Mouse (Mus musculus): Measurements from ENCODE around the gene Exoc6b.

DNA sequence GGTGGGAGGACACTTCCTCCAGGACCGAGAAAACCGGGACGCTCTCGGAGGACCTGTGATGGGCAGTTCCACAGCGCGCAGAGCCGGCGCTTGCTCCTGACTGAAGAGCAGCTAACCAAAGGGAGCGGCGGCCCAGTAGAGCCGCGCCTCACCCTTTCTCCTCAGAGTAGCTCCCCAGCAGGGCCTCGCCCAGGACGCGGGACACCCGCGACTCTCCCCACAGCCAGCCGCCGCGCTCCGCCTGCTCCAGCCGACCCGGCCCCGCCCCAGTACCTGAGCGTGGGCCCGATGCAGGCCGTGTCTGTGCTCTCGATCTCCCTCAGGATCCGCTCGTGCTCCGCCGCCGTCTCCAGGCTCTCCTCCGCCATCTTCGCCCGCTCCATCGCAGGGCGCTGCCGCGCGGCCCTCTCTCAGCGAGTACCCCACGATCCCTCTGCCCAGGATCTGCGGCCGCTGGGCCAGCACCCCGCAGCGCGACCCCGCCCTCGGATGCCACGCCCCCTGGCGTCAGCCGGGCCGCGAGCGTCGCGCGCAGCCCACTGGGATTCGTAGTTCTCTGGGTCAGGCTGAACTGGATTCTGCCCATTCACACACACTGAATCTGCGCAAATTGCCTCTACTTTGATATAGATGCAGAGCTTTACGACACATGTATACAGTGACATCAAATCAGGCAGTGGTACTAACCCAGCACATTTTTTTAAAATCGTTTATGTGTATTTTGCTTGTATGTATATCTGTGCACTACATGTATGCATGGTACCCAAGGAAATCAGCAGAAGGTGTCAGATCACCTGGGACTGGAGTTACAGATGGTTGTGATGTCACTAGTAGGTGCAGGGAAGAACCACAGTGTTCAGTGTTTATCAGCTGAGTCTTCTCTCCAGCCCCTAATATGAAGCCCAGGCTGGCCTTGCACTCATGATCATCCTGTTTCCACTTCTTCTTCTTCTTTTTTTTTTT is at the start of gene Exoc6b:
- TF ChIP-seq ZC3H11A (IDR thresholded peaks at IDR 0.05; ENCODE audit: borderline replicate concordance, low read depth, low read length) (no peak), CHD2 (IDR thresholded peaks at IDR 0.05; ENCODE audit: low read depth, low read length) (no peak)

Measured in ES-E14 (cell line).